Mouse (Mus musculus): ENCODE measurements around the gene Kdsr.

The Kdsr gene

GRCm38 (mm10) chr1:106759572-106760435, at the start of gene Kdsr:
Gene Kdsr (minus strand): TSS chr1:106759727.
- DNase-seq (ENCODE audit: low spot score in 2 of 2), result peak; percentile 78 to 94

- DNase-seq (ENCODE audit: low spot score in 2 of 2), result no peak
These were observed 40.4 kb upstream of the Kdsr start for GRCm38 (mm10) chr1:106799931-106800330.

- no peak for DNase-seq (ENCODE audit: low spot score in 2 of 2)
These were observed 39.9 kb upstream of the Kdsr start for GRCm38 (mm10) chr1:106799406-106799805.

- DNase-seq (ENCODE audit: low spot score in 2 of 2), result no peak
These were observed 37.7 kb upstream of the Kdsr start for GRCm38 (mm10) chr1:106796987-106797779.

GRCm38 (mm10) chr1:106796542-106796924, 37.0 kb upstream of the Kdsr start, which contains the start of gene Vps4b:
Gene Vps4b (minus strand): TSS chr1:106796728.
- DNase-seq (ENCODE audit: low spot score in 2 of 2), result peak; percentile 78 to 93

GRCm38 (mm10) chr1:106795634-106796541, 36.4 kb upstream of the Kdsr start:
- peak in 1 of 2 experiments; percentile 67 for DNase-seq (ENCODE audit: low spot score in 2 of 2)

- DNase-seq (ENCODE audit: low spot score in 2 of 2), result no peak
These were observed 15.4 kb upstream of the Kdsr start for GRCm38 (mm10) chr1:106774896-106775295.

- DNase-seq (ENCODE audit: low spot score in 2 of 2), result no peak
These were observed 14.6 kb upstream of the Kdsr start for GRCm38 (mm10) chr1:106774092-106774491.

GRCm38 (mm10) chr1:106768773-106769172, 9.2 kb upstream of the Kdsr start:
- no peak for DNase-seq (ENCODE audit: low spot score in 2 of 2)

- DNase-seq (ENCODE audit: low spot score in 2 of 2), result no peak
These were observed 6.2 kb upstream of the Kdsr start for GRCm38 (mm10) chr1:106765771-106766170.

GRCm38 (mm10) chr1:106764846-106765245, 5.3 kb upstream of the Kdsr start:
- no peak for DNase-seq (ENCODE audit: low spot score in 2 of 2)

- DNase-seq (ENCODE audit: low spot score in 2 of 2), result no peak
These were observed 4.8 kb upstream of the Kdsr start for GRCm38 (mm10) chr1:106764281-106764680.

GRCm38 (mm10) chr1:106760750-106761149, 1.2 kb upstream of the Kdsr start:
- DNase-seq (ENCODE audit: low spot score in 2 of 2), result no peak

GRCm38 (mm10) chr1:106758734-106759571, 574 bp downstream of the Kdsr start:
- peak in 1 of 2 experiments; percentile 41 for DNase-seq (ENCODE audit: low spot score in 2 of 2)

GRCm38 (mm10) chr1:106756633-106757032, 2.9 kb downstream of the Kdsr start:
- DNase-seq (ENCODE audit: low spot score in 2 of 2), result no peak

- DNase-seq (ENCODE audit: low spot score in 2 of 2), result no peak
These were observed 7.5 kb downstream of the Kdsr start for GRCm38 (mm10) chr1:106752013-106752412.

- no peak for DNase-seq (ENCODE audit: low spot score in 2 of 2)
These were observed 8.9 kb downstream of the Kdsr start for GRCm38 (mm10) chr1:106750656-106751055.

- no peak for DNase-seq (ENCODE audit: low spot score in 2 of 2)
These were observed 10.8 kb downstream of the Kdsr start for GRCm38 (mm10) chr1:106748555-106749315.

GRCm38 (mm10) chr1:106742980-106743379, 16.5 kb downstream of the Kdsr start:
- no peak for DNase-seq (ENCODE audit: low spot score in 2 of 2)

- no peak for DNase-seq (ENCODE audit: low spot score in 2 of 2)
These were observed 18.8 kb downstream of the Kdsr start for GRCm38 (mm10) chr1:106740735-106741134.
